Mouse (Mus musculus): Measurements from ENCODE around the gene Acadsb. TPM values are rescaled to one million over a fixed set of nuclear protein-coding genes. Genes with fewer than 3 reads are reported as not detected.

Gene Acadsb
- polyA plus RNA-seq, 1 experiment from 2014 or later: 107 TPM

GRCm38 (mm10) chr7:131469506-131469905, 59.1 kb downstream of the Acadsb start:
- WGBS: 84% methylated on average over 3 of the region's 3 CpGs
- Histone ChIP-seq H3K27me3 (replicated peaks) (no peaks in the 10 kb centered on the region), H3K9ac (no peak overlapping the region), H3K4me3 (no peak overlapping the region), H3K4me2 (no peak overlapping the region), H3K36me3 (replicated peaks) (no peaks in the 10 kb centered on the region), H3K27ac (no peak overlapping the region), H3K4me1 (peaks cover 11% of the 10 kb centered on the region), H3K9me3 (no peaks in the 10 kb centered on the region)
- no peak for ATAC-seq (replicated peaks)

GRCm38 (mm10) chr7:131471551-131471950, 61.1 kb downstream of the Acadsb start:
- Histone ChIP-seq H3K27ac (no peak overlapping the region), H3K4me2 (no peak overlapping the region), H3K36me3 (replicated peaks) (no peaks in the 10 kb centered on the region), H3K4me1 (no peaks in the 10 kb centered on the region), H3K4me3 (no peak overlapping the region), H3K9me3 (no peaks in the 10 kb centered on the region), H3K9ac (no peak overlapping the region), H3K27me3 (replicated peaks) (no peaks in the 10 kb centered on the region)
- 92% methylated on average over 5 of the region's 5 CpGs for WGBS
- no peak for ATAC-seq (replicated peaks)

- no peak overlapping the region for H3K4me2 ChIP-seq
- H3K4me3 ChIP-seq: no peak overlapping the region
- ATAC-seq (replicated peaks): no peak
- H3K4me1 ChIP-seq: no peaks in the 10 kb centered on the region
- H3K36me3 ChIP-seq (replicated peaks): no peaks in the 10 kb centered on the region
- H3K27me3 ChIP-seq (replicated peaks): no peaks in the 10 kb centered on the region
- WGBS: 27% methylated on average over 8 of the region's 8 CpGs
- no peaks in the 10 kb centered on the region for H3K9me3 ChIP-seq
- no peak overlapping the region for H3K9ac ChIP-seq
- H3K27ac ChIP-seq: no peak overlapping the region
These were observed 66.7 kb downstream of the Acadsb start for GRCm38 (mm10) chr7:131477140-131477539.

- H3K36me3 ChIP-seq (replicated peaks): no peaks in the 10 kb centered on the region
- no peak for ATAC-seq (replicated peaks)
- H3K27ac ChIP-seq: no peak overlapping the region
- WGBS: 95% methylated on average over 5 of the region's 5 CpGs
- H3K9ac ChIP-seq: no peak overlapping the region
- no peaks in the 10 kb centered on the region for H3K9me3 ChIP-seq
- no peak overlapping the region for H3K4me3 ChIP-seq
- H3K4me2 ChIP-seq: no peak overlapping the region
- H3K4me1 ChIP-seq: no peaks in the 10 kb centered on the region
- H3K27me3 ChIP-seq (replicated peaks): no peaks in the 10 kb centered on the region
These were observed 68.0 kb downstream of the Acadsb start for GRCm38 (mm10) chr7:131478403-131478802.

Other genes starting within 250 kb of the Acadsb start
- gene 5430419D17Rik, start 236.2 kb upstream of the Acadsb start, polyA plus RNA-seq (2015; fragmentation: Nextera tagmentation; extraction: Ambion mirVana): not detected in 2 replicates
- gene Cuzd1, start 88.3 kb upstream of the Acadsb start, polyA plus RNA-seq (2015; fragmentation: Nextera tagmentation; extraction: Ambion mirVana): not detected in 2 replicates
- gene Fam24b, start 81.1 kb upstream of the Acadsb start, polyA plus RNA-seq (2015; fragmentation: Nextera tagmentation; extraction: Ambion mirVana): not detected in 2 replicates
- gene Fam24a, start 76.7 kb upstream of the Acadsb start, polyA plus RNA-seq (2015; fragmentation: Nextera tagmentation; extraction: Ambion mirVana): not detected in 2 replicates
- 29.1 and 32.0 TPM in 2 replicates for gene 2310057M21Rik, start 47.8 kb upstream of the Acadsb start, polyA plus RNA-seq (2015; fragmentation: Nextera tagmentation; extraction: Ambion mirVana)
- gene Pstk, start 39.5 kb upstream of the Acadsb start, polyA plus RNA-seq (2015; fragmentation: Nextera tagmentation; extraction: Ambion mirVana): 50.5 and 50.7 TPM in 2 replicates
- gene Ikzf5, start 80 bp upstream of the Acadsb start, polyA plus RNA-seq (2015; fragmentation: Nextera tagmentation; extraction: Ambion mirVana): 10.1 and 12.5 TPM in 2 replicates
- 0.49 and 0.73 TPM in 2 replicates for gene Hmx3, start 132.3 kb downstream of the Acadsb start, polyA plus RNA-seq (2015; fragmentation: Nextera tagmentation; extraction: Ambion mirVana)
- 0.34 and 1.1 TPM in 2 replicates for gene Hmx2, start 138.2 kb downstream of the Acadsb start, polyA plus RNA-seq (2015; fragmentation: Nextera tagmentation; extraction: Ambion mirVana)
- 165 and 166 TPM in 2 replicates for gene Bub3, start 149.6 kb downstream of the Acadsb start, polyA plus RNA-seq (2015; fragmentation: Nextera tagmentation; extraction: Ambion mirVana)